Mouse (Mus musculus): ENCODE measurements around the gene Macrod1. TPM values are rescaled to one million over a fixed set of nuclear protein-coding genes. Genes with fewer than 3 reads are reported as not detected.

Gene Macrod1
- 234 TPM for polyA plus RNA-seq (2014; fragmentation: Illumina TruSeq; extraction: RNeasy Lipid Tissue Mini Kit (QIAGEN cat#74804); ENCODE audit: low read depth, low replicate concordance)

GRCm38 (mm10) chr19:7056248-7057087, at the start of gene Macrod1:
Gene Macrod1 (plus strand): TSS chr19:7056810.

GRCm38 (mm10) chr19:7019191-7019590, 37.4 kb upstream of the Macrod1 start, which contains the start of gene Fermt3:
Gene Fermt3 (minus strand): TSS chr19:7019469.

DNA sequence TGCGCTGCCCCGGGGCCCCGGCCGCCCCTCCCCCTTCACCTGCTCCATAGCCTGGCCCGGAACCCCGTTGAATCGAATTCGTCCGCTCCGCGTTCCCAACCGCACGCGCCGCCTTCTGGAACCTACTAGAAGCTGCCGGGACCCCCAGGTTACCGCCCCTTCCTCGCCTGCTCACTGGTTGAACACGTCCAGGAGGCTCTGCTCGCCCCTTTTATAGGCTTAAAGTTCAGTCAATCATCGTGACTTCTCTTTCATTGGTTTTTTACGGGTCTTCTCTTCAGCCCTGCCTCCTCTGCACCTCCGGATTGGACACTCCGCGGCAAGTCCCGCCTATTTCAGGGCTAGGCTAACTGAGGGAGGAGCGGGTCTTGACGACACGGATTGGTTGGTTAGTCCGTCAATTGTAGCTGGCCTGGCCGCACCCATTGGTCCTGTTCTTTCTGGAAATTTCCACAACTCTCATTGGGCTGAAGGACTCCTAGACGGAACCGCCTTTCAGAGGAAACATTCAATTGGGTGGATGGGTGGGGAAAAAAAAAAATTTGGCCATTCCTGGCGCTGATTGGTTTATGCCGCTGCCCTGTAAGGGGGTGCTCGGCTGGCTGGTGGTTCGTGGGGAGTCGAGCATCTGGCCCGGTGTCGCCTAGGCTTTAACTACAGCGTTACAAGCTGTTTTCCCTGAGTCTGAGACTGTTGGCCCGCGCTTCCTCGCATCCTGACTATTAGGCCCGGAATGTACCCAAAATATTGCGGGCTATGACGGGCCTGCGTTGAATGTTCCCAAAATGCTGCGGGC, 16.6 kb upstream of the Macrod1 start, which contains the start of gene Stip1:
Gene Stip1, minus strand, starts transcription at position 127 of the 796 bp plus-strand sequence.

DNA sequence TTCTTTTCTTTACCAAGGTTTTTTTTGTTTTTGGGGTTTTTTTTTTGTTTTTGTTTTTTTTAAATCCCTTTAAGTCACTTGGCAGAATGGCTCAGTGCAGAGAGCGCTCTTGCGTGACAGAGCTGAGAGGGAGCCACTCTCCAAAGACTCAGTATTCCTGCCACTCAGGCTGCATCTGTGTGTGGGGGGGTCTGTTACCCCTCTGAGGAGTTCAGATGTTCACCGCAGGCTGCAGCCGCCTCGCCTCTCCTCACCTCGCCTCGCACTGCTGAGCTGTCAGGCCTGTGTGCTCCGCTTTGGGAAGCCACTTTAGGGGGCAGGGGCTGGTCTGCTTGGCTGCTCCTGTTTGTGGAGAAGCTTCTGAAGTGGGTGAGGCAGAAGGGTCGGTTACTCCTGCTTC, 48.9 kb downstream of the Macrod1 start, which contains the start of gene Flrt1:
Gene Flrt1, minus strand, starts transcription at position 186 of the 400 bp plus-strand sequence.

DNA sequence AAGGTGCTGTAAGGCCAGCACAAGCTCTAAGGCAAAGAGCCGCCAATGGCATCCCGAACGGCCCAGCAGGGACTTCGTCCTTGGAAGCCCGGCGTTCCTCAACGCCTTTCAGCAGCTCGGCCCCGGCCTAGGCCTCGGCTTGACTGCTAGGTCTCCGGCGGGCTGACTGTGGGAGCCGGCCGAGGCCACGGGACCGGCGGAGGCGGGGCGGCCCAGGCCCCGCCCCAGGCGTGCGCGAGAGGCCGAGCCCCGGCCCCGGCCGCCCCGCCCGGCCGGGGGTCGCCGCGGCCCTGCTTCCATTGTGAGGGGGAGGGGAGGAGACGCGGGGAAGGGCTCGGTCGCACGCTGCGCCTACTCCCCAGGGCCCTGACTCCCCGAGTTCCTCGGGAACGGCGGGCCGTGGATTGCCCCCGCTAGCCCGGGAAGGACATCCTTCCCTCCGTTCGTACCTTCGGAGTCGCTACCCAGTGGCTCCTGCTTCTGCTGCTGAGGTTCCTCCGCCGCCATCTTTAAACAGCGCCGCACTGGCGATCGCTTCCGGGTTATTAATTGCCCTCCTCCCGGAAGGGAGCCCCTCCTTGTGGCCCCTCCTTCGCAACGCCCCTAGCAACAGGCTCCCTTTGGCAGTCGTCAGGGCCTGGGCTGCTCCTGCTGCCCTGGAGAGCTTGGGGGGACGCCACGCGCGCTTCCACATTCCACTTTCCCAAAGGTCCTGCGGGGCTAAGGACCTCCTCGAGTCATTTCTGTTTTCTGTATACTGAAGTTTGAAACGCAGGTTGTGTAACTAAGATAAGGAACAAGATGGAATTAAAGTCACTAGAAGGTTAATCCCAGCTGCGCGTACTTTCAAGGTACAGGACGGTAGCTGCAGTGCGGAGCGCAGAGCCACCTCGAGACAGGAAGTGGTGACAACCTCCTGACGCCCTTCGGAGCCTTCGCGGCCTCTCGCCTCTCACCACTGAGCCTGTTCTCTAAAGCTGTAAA, 149.4 kb downstream of the Macrod1 start, which contains the start of gene Otub1:
Gene Otub1, minus strand, starts transcription at position 564 of the 984 bp plus-strand sequence.

GRCm38 (mm10) chr19:7217162-7217925, 160.7 kb downstream of the Macrod1 start, which contains the start of gene Cox8a:
Gene Cox8a (minus strand): TSS chr19:7217616.

GRCm38 (mm10) chr19:7240782-7241690, 184.4 kb downstream of the Macrod1 start, which contains the start of gene Naa40:
Gene Naa40 (minus strand): TSS chr19:7241183.

Other genes starting within 250 kb of the Macrod1 start
- 11.3 TPM for gene Rps6ka4, start 216.2 kb upstream of the Macrod1 start, polyA plus RNA-seq (2014; fragmentation: Illumina TruSeq; extraction: RNeasy Lipid Tissue Mini Kit (QIAGEN cat#74804); ENCODE audit: low read depth, low replicate concordance)
- 1.0 TPM for gene Ccdc88b, start 198.6 kb upstream of the Macrod1 start, polyA plus RNA-seq (2014; fragmentation: Illumina TruSeq; extraction: RNeasy Lipid Tissue Mini Kit (QIAGEN cat#74804); ENCODE audit: low read depth, low replicate concordance)
- 42.4 TPM for gene Trmt112, start 147.1 kb upstream of the Macrod1 start, polyA plus RNA-seq (2014; fragmentation: Illumina TruSeq; extraction: RNeasy Lipid Tissue Mini Kit (QIAGEN cat#74804); ENCODE audit: low read depth, low replicate concordance)
- gene Prdx5, start 146.7 kb upstream of the Macrod1 start, polyA plus RNA-seq (2014; fragmentation: Illumina TruSeq; extraction: RNeasy Lipid Tissue Mini Kit (QIAGEN cat#74804); ENCODE audit: low read depth, low replicate concordance), result 608 TPM
- gene Esrra, start 135.0 kb upstream of the Macrod1 start, polyA plus RNA-seq (2014; fragmentation: Illumina TruSeq; extraction: RNeasy Lipid Tissue Mini Kit (QIAGEN cat#74804); ENCODE audit: low read depth, low replicate concordance), result 142 TPM
- gene Catsperz, start 131.4 kb upstream of the Macrod1 start, polyA plus RNA-seq (2014; fragmentation: Illumina TruSeq; extraction: RNeasy Lipid Tissue Mini Kit (QIAGEN cat#74804); ENCODE audit: low read depth, low replicate concordance), result not detected
- not detected for gene Kcnk4, start 122.3 kb upstream of the Macrod1 start, polyA plus RNA-seq (2014; fragmentation: Illumina TruSeq; extraction: RNeasy Lipid Tissue Mini Kit (QIAGEN cat#74804); ENCODE audit: low read depth, low replicate concordance)
- 33.9 TPM for gene Bad, start 114.9 kb upstream of the Macrod1 start, polyA plus RNA-seq (2014; fragmentation: Illumina TruSeq; extraction: RNeasy Lipid Tissue Mini Kit (QIAGEN cat#74804); ENCODE audit: low read depth, low replicate concordance)
- gene Gpr137, start 114.3 kb upstream of the Macrod1 start, polyA plus RNA-seq (2014; fragmentation: Illumina TruSeq; extraction: RNeasy Lipid Tissue Mini Kit (QIAGEN cat#74804); ENCODE audit: low read depth, low replicate concordance), result 30.3 TPM
- 55.2 TPM for gene Ppp1r14b, start 81.8 kb upstream of the Macrod1 start, polyA plus RNA-seq (2014; fragmentation: Illumina TruSeq; extraction: RNeasy Lipid Tissue Mini Kit (QIAGEN cat#74804); ENCODE audit: low read depth, low replicate concordance)
- gene Plcb3, start 80.3 kb upstream of the Macrod1 start, polyA plus RNA-seq (2014; fragmentation: Illumina TruSeq; extraction: RNeasy Lipid Tissue Mini Kit (QIAGEN cat#74804); ENCODE audit: low read depth, low replicate concordance), result 21.0 TPM
- gene Fkbp2, start 76.3 kb upstream of the Macrod1 start, polyA plus RNA-seq (2014; fragmentation: Illumina TruSeq; extraction: RNeasy Lipid Tissue Mini Kit (QIAGEN cat#74804); ENCODE audit: low read depth, low replicate concordance), result 44.1 TPM
- gene Vegfb, start 69.2 kb upstream of the Macrod1 start, polyA plus RNA-seq (2014; fragmentation: Illumina TruSeq; extraction: RNeasy Lipid Tissue Mini Kit (QIAGEN cat#74804); ENCODE audit: low read depth, low replicate concordance), result 291 TPM
- gene Dnajc4, start 64.2 kb upstream of the Macrod1 start, polyA plus RNA-seq (2014; fragmentation: Illumina TruSeq; extraction: RNeasy Lipid Tissue Mini Kit (QIAGEN cat#74804); ENCODE audit: low read depth, low replicate concordance), result 61.0 TPM
- 34.6 TPM for gene Nudt22, start 60.7 kb upstream of the Macrod1 start, polyA plus RNA-seq (2014; fragmentation: Illumina TruSeq; extraction: RNeasy Lipid Tissue Mini Kit (QIAGEN cat#74804); ENCODE audit: low read depth, low replicate concordance)
- gene Trpt1, start 60.7 kb upstream of the Macrod1 start, polyA plus RNA-seq (2014; fragmentation: Illumina TruSeq; extraction: RNeasy Lipid Tissue Mini Kit (QIAGEN cat#74804); ENCODE audit: low read depth, low replicate concordance), result 24.2 TPM
- gene Fermt3, start 37.3 kb upstream of the Macrod1 start, polyA plus RNA-seq (2014; fragmentation: Illumina TruSeq; extraction: RNeasy Lipid Tissue Mini Kit (QIAGEN cat#74804); ENCODE audit: low read depth, low replicate concordance), result 3.3 TPM
- gene Stip1, start 16.8 kb upstream of the Macrod1 start, polyA plus RNA-seq (2014; fragmentation: Illumina TruSeq; extraction: RNeasy Lipid Tissue Mini Kit (QIAGEN cat#74804); ENCODE audit: low read depth, low replicate concordance), result 110 TPM
- 0.89 TPM for gene Flrt1, start 48.9 kb downstream of the Macrod1 start, polyA plus RNA-seq (2014; fragmentation: Illumina TruSeq; extraction: RNeasy Lipid Tissue Mini Kit (QIAGEN cat#74804); ENCODE audit: low read depth, low replicate concordance)
- 49.5 TPM for gene Otub1, start 149.5 kb downstream of the Macrod1 start, polyA plus RNA-seq (2014; fragmentation: Illumina TruSeq; extraction: RNeasy Lipid Tissue Mini Kit (QIAGEN cat#74804); ENCODE audit: low read depth, low replicate concordance)
- 337 TPM for gene Cox8a, start 160.8 kb downstream of the Macrod1 start, polyA plus RNA-seq (2014; fragmentation: Illumina TruSeq; extraction: RNeasy Lipid Tissue Mini Kit (QIAGEN cat#74804); ENCODE audit: low read depth, low replicate concordance)
- gene Naa40, start 184.4 kb downstream of the Macrod1 start, polyA plus RNA-seq (2014; fragmentation: Illumina TruSeq; extraction: RNeasy Lipid Tissue Mini Kit (QIAGEN cat#74804); ENCODE audit: low read depth, low replicate concordance), result 27.8 TPM
- 7.4 TPM for gene Rcor2, start 210.5 kb downstream of the Macrod1 start, polyA plus RNA-seq (2014; fragmentation: Illumina TruSeq; extraction: RNeasy Lipid Tissue Mini Kit (QIAGEN cat#74804); ENCODE audit: low read depth, low replicate concordance)